Mouse (Mus musculus): ENCODE measurements around the gene Wnt5b. TPM values are rescaled to one million over a fixed set of nuclear protein-coding genes. Genes with fewer than 3 reads are reported as not detected.
A peak's percentile ranks its signal among the peaks of the same experiment; 100 is the strongest.

The Wnt5b gene
- total and polyA plus RNA-seq, 3 experiments: 0.04 TPM; not detected in 2

DNA sequence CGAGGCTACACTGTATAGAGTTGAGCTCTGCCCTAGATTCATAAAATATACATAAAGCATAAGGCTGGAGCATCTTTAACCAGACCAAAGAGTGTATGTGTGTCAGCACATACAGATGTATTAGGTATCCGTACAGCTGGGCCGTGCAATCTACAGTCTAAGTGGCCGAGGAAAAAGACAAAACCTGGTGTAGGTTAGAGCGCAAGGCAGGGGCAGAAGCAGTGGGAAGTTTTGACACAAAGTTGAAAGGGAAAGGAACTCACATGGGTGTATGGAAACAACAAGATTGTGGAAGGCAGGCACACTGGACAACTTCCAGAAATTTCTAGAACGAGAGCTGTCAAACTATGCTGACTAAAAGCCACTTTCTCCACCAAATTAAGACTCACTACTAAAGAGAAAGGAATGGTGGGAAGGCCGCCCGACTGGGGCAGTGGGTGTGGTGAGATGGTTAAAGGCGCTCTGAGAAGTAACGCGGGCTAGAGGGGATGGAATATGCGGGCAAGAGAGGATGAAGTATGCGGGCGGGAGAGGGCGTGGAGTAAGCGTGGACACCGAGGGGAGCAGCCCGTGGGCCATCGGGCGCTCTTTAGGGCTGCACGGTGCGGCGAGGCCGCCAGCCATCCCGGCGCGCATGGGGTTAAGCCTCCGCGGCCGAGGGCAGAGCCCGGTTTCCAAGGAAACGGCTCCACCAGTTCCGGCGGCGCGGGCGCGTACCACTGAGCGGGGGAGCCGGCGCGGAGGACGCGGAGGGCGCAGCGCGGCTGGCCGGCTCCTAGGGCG, 65.4 kb downstream of the Wnt5b start (continued):
- TF ChIP-seq CTCF (IDR thresholded peaks at IDR 0.05 in 2 of 3, conservative IDR thresholded peaks at IDR 0.05 in 1 of 3; ENCODE audit: control insufficient read depth in 1 of 3, insufficient read depth in 1 of 3, low read depth in 2 of 3, low read length in 3 of 3, poor library complexity in 1 of 3, severe bottlenecking in 1 of 3): no peak
- no peak for TF ChIP-seq RAD21 (IDR thresholded peaks at IDR 0.05; ENCODE audit: low read depth, low read length)
- peak; percentile 50; the same call in 1 of the 2 replicates for TF ChIP-seq POLR2AphosphoS2 (IDR thresholded peaks at IDR 0.05; ENCODE audit: low read length)
- no peak for TF ChIP-seq TAL1 (IDR thresholded peaks at IDR 0.05; ENCODE audit: low read length)
- TF ChIP-seq NRF1 (IDR thresholded peaks at IDR 0.05; ENCODE audit: insufficient read depth, low read depth, low read length, poor library complexity, severe bottlenecking): no peak
- no peak for TF ChIP-seq USF2 (IDR thresholded peaks at IDR 0.05; ENCODE audit: borderline replicate concordance in 1 of 2, insufficient read depth in 1 of 2, low read depth in 1 of 2, low read length in 2 of 2)
- no peak for TF ChIP-seq JUND (IDR thresholded peaks at IDR 0.05; ENCODE audit: low read depth, low read length)
- 0 out of 2 replicates have a peak, but pooled peaks have one; percentile 44 for TF ChIP-seq MAZ (IDR thresholded peaks at IDR 0.05; ENCODE audit: low read depth, low read length)
- TF ChIP-seq GABPA (IDR thresholded peaks at IDR 0.05; ENCODE audit: low read depth, low read length): no peak
- TF ChIP-seq TBP (IDR thresholded peaks at IDR 0.05; ENCODE audit: low read depth, low read length): 0 out of 2 replicates have a peak, but pooled peaks have one; percentile 32
- peak; percentile 10; the same call in 1 of the 2 replicates for TF ChIP-seq TCF12 (IDR thresholded peaks at IDR 0.05; ENCODE audit: low read depth, low read length)
- 0 out of 2 replicates have a peak, but pooled peaks have one; percentile 11 for TF ChIP-seq ELF1 (IDR thresholded peaks at IDR 0.05; ENCODE audit: low read depth, low read length)
- TF ChIP-seq MXI1 (IDR thresholded peaks at IDR 0.05; ENCODE audit: low read depth, low read length): peak; percentile 44; the same call in 1 of the 2 replicates

DNA sequence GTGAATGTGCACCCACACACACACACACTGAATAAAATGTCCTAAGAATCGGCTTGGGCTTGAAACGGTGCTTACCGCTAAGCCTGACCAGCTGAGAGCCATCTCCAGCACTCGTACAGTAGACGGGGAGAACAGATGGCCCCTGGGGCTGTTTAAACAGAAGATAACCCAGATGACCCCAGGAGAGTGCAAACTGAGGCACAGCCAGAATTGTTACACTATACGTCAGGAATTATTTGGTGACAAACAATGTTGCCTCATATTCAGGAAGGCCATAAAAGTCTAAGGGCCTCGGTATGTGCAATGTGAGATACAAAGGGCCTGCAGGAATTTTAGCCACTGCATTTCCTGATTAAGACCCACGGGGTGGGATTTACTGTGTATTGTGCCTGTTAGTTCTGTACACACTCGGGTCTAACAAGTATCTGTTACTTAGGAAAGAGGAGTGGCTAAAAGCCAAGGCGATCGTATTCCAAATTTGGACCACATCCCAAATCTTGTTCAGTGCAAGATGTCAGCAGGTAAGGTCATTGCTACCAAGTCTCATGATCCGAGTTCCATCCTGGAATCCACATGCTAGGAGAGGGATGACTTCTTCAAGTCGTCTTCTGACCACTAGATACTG, 66.3 kb downstream of the Wnt5b start:
- peak overlapping the region; percentile 29 to 69 for H3K4me3 ChIP-seq (ENCODE audit: control insufficient read depth in 1 of 2, insufficient read depth in 1 of 2, low read depth in 2 of 2, low read length in 2 of 2)
- no peaks in the 10 kb centered on the region for H3K27me3 ChIP-seq (ENCODE audit: control insufficient read depth in 1 of 2, insufficient read depth in 2 of 2, low read length in 2 of 2)
- peaks cover 19 to 31% of the 10 kb centered on the region in 2 experiments for H3K4me1 ChIP-seq (ENCODE audit: control insufficient read depth in 1 of 2, insufficient read depth in 2 of 2, low read length in 2 of 2)

More for the DNA sequence above, 66.3 kb downstream of the Wnt5b start:
- Histone ChIP-seq H3K27ac (ENCODE audit: control insufficient read depth, low read depth, low read length) (peak overlapping the region; percentile 33), H3K79me2 (ENCODE audit: control insufficient read depth, insufficient read depth, low read length, poor library complexity) (peaks cover 32% of the 10 kb centered on the region), H3K9me3 (replicated peaks; ENCODE audit: insufficient read depth, low read length) (no peaks in the 10 kb centered on the region), H3K36me3 (ENCODE audit: control insufficient read depth in 1 of 2, insufficient read depth in 2 of 2, low read length in 2 of 2) (peaks cover 3 to 34% of the 10 kb centered on the region in 2 experiments; a peak in 3 of 4 replicates), H3K9ac (ENCODE audit: control insufficient read depth, low read depth, low read length, poor library complexity, severe bottlenecking) (peak overlapping the region; percentile 96)
- TF ChIP-seq UBTF (IDR thresholded peaks at IDR 0.05; ENCODE audit: borderline replicate concordance, insufficient read depth, low read depth, low read length): no peak
- TF ChIP-seq CHD1 (IDR thresholded peaks at IDR 0.05; ENCODE audit: low read depth, low read length): no peak
- no peak for TF ChIP-seq CHD2 (IDR thresholded peaks at IDR 0.05; ENCODE audit: low read length)
- no peak for TF ChIP-seq NRF1 (IDR thresholded peaks at IDR 0.05; ENCODE audit: insufficient read depth, low read depth, low read length, poor library complexity, severe bottlenecking)
- TF ChIP-seq POLR2AphosphoS5 (IDR thresholded peaks at IDR 0.05; ENCODE audit: borderline replicate concordance, low read depth, low read length): no peak
- no peak for TF ChIP-seq ZC3H11A (IDR thresholded peaks at IDR 0.05; ENCODE audit: low read depth, low read length)
- TF ChIP-seq POLR2AphosphoS2 (IDR thresholded peaks at IDR 0.05; ENCODE audit: low read length): no peak
- no peak for TF ChIP-seq MAX (IDR thresholded peaks at IDR 0.05; ENCODE audit: low read length)
- TF ChIP-seq CTCF (IDR thresholded peaks at IDR 0.05 in 2 of 3, conservative IDR thresholded peaks at IDR 0.05 in 1 of 3; ENCODE audit: control insufficient read depth in 1 of 3, insufficient read depth in 1 of 3, low read depth in 2 of 3, low read length in 3 of 3, poor library complexity in 1 of 3, severe bottlenecking in 1 of 3): no peak
- no peak for TF ChIP-seq MYB (IDR thresholded peaks at IDR 0.05; ENCODE audit: low read depth, low read length)
- no peak for TF ChIP-seq POLR2A (IDR thresholded peaks at IDR 0.05; ENCODE audit: control insufficient read depth in 1 of 2, insufficient read depth in 1 of 2, low read depth in 1 of 2, low read length in 2 of 2, poor library complexity in 1 of 2)
- no peak for TF ChIP-seq RAD21 (IDR thresholded peaks at IDR 0.05; ENCODE audit: low read depth, low read length)
- no peak for TF ChIP-seq MAFK (IDR thresholded peaks at IDR 0.05; ENCODE audit: borderline replicate concordance, low read depth, low read length)
- TF ChIP-seq MYC (IDR thresholded peaks at IDR 0.05; ENCODE audit: low read depth, low read length): no peak
- no peak for TF ChIP-seq TCF12 (IDR thresholded peaks at IDR 0.05; ENCODE audit: low read depth, low read length)
- no peak for TF ChIP-seq RCOR1 (IDR thresholded peaks at IDR 0.05; ENCODE audit: low read depth, low read length)
- no peak for TF ChIP-seq SIN3A (IDR thresholded peaks at IDR 0.05; ENCODE audit: low read length)
- TF ChIP-seq ZKSCAN1 (IDR thresholded peaks at IDR 0.05; ENCODE audit: low read depth, low read length): no peak
- TF ChIP-seq E2F4 (IDR thresholded peaks at IDR 0.05; ENCODE audit: borderline replicate concordance, low read depth, low read length): no peak
- DNase-seq (ENCODE audit: low read depth, low spot score): peak; percentile 44
